Mouse (Mus musculus): ENCODE measurements at regions not wholly inside any gene's neighbourhood (a gene's known extent, or its start where the extent isn't known, plus 50 kb on each side); places are given as distances from the start of the nearest gene placed in this dataset.

DNA sequence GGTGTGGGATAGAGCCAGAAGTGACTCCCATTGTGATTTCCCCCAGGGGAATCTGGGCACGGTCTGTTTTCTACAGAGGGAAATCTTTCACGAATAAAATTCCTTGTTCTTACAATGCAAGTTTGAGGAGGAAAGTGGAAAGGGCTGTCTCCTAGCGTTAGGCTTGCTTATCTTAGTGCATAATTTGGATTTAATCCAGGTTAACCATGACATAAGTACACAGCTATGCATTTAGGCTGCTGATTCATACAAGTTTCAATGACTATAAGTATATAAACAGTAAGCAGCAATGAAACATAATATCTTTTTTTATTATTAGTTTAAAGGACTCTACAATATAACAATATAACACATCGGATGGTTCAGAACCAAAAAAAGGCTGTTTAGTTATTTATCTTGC lies 74.6 kb upstream of the Arhgap21 start:
- DNase-seq, result no peak

DNA sequence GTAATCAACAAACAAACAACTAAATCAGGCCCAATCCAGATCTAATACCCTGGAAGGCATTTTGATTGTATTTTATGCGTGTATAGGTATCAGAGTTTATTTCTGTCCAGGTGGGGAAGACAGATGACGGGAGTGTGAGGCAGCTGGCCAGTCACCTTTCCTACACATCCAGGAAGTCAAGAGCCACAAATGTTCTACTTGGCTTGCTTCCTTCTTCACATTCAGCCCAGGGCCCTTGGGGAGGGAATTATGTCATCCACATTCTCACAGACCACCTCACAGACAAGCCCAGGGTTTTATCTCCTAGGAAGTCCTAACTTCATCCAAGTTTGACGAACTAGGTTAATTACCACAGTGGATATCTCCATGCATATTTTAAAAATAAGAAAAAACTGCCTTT lies 68.9 kb upstream of the Arhgap21 start:
- no peak for DNase-seq

DNA sequence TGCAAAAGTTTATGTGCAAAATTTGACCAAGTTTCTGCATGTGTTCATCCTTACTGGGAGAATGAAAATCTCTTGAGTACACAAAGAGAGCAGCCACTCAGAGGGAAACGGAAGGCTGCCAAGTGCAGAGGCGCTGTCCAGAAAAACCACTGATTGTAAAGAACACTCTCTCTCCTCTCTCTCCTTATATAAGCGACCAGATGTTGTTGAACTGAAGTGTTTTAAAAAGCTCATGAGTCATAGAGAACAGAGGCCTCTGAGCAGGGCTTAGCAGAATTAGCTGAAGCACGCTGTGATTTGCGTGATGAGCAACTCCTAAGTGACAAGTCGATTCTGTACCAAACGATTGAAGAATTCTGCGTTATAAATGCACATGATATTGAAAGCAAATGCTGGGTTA lies 68.5 kb upstream of the Arhgap21 start:
- DNase-seq, result no peak

DNA sequence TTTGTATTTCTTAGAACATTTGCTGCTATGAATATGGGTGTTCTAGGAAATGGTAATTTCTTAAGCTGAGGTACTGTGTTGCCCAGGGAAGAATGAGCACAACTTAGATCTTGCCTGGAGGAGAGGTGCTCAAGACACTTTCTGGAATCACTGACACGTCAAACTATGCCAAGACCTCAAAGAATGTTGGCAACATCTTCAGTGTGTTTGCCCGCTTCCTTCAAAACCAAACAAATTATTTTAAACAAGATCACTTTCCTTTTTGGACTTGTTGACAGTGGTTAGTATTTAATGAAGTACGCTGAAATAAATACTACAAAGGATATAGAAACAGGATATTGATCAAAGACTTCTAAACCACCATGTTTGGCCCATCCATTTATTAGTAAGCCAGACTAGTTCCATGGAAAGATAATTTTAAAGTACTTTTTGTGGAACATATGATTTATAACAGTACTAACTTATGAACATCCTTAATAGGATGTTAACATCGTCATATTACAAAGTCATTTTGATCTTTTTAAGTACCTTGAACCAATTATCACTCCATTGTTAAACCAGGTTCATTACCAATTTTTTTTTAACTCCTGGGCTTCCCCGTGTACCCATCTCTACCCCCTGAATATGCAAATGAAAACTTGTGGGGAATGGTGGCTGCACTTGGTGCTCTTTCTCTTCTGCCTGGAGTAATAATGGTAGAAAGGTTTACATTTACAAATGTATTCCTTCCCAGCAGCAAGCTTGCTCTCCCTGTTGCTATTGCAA lies 67.4 kb upstream of the Arhgap21 start:
- DNase-seq, result no peak

DNA sequence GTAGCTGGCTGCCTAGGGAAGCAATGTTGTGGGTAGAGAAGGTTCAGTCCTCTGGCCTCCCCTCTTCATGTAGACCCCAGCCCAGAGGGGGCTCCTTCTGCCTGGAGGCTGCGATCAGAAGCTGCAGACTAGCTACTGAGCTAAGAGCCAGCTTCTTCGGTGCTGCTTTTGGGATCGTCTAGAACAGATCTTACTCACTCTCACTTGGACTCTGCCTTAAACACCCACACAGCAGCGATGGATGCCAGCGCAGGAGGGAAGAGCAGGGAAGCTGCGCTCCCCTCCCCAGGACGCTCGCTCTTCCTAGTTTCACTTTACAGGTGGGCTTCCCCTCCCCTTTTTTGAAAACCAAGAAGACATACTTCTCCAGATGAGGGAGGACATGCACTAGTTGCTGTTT lies 66.0 kb upstream of the Arhgap21 start:
- DNase-seq, result no peak

DNA sequence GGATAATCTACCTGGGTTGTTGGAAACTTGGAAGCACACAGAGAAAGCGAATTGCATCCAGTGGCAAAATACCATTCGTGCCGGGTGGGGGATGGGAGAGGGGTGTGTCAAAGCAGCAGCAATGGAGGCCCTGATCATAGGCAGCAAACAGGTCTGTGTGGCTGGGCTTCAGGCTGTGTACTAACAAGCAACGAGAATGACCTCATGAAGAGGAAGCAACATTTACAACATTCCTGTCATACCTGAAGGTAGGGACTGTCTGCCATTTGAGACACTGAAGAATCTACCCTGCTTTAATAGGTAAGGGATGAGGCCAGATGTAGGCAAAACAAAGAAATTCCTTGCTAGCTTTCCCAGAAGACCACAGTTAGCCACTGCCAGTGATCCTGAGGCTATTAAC lies 62.0 kb upstream of the Arhgap21 start:
- DNase-seq, result no peak

DNA sequence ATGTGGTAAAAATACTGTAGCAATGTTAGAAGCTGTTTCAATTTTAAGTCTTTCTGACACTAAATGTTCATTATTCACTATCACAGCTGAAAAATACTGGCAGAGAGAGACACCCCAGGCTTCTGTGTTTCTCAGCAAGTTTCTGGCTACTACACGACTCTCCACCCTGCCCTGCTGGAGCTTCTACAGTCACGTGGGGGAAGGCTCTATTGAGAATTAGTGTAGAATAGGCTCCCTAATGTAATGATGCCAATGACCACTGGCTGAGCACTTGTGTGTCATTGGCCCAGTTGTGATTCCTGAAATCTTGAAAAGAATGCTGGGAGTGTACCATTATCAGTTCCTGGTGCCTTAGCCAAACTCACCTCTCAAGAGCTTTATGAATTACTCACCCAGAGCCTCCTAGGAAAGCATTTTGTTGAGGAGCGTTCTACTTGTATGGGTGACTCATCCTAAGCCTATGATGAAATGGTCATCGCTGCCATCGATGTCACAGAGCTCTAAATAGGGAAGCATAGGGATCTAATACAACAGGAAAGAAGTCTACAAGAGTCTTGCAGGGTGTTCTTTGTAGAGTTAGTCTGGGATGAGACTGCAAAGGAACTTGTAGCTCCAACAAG lies 60.8 kb upstream of the Arhgap21 start:
- no peak for DNase-seq

DNA sequence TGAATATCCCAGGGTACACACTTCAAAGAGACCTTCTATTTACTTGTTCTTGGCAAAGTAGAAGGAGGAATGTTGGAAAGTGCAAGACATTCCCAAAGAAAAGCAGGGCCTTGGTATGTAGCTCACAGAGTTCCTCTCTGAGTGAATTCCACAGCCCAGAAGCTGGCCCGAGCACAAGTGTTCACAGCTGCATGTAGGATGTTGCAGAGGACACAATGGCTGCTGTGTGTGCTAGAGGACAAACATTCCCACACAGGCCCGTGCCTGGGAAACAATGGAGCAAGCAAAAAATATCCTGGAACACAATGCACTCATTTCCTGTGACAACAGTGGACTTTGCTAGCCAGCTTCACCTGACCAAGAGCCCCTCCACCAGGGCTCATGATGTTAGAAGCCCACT lies 59.9 kb upstream of the Arhgap21 start:
- no peak for DNase-seq

DNA sequence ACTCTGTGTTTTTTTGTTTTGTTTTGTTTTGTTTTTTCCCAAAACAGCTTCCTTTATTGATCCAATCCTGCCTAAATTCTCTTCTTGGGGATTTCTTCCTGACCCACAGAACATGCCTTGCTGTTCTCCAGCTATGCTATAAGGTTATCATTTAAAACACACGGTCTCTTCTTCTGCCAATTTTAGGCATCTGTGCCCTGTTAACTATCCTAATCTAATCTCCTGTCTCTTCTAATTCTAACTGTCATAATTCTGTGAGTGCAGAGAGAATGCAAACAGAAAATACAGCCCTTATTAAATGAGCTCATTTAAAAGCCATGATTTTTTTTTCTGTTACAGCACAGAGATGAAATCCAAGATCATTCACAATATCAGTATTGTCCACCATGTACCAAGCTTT lies 49.9 kb upstream of the Arhgap21 start:
- no peak for DNase-seq
